20 mouse cellular contexts compared by ENCODE assay signal in genomic region chr13:109407371-109407770, GRCm38 (mm10).
DNase-seq lines count a peak whose midpoint lies in the region; ATAC-seq lines count a peak whose summit lies in the region.
"Had no signal": no experiment of that assay in that cellular context is flagged by ENCODE, and none has a peak within 500 bp of the region (broad histone marks: within the 10 kb centered on the region; RNA-seq: fewer than 3 reads in every experiment).

No protein-coding gene starts in this region.

- no peak overlapping the region for H3K4me3 ChIP-seq in hindbrain, embryonic 10.5 days
- no peak overlapping the region for H3K4me3 ChIP-seq in hindbrain, embryonic 11.5 days (ENCODE audit: low read depth, low read length)
- H3K4me3 ChIP-seq: embryonic facial prominence, embryonic 13.5 days; heart, embryonic 10.5 days; hindbrain, embryonic 15.5 days had no signal

- WGBS in hindbrain, embryonic 10.5 days, result 55% methylated on average over 3 of the region's 3 CpGs
- 59% methylated on average over 3 of the region's 3 CpGs for WGBS in hindbrain, embryonic 11.5 days

- no peak overlapping the region for H3K9ac ChIP-seq in hindbrain, embryonic 11.5 days (ENCODE audit: low read depth, low read length)
- H3K9ac ChIP-seq: embryonic facial prominence, embryonic 13.5 days; hindbrain, embryonic 15.5 days had no signal

- intact Hi-C loops in left cerebral cortex, postnatal 36 days (cut with DNase I), result no loop called here

- no peaks in the 10 kb centered on the region for H3K36me3 ChIP-seq in hindbrain, embryonic 10.5 days
- H3K36me3 ChIP-seq in hindbrain, embryonic 11.5 days (ENCODE audit: control insufficient read depth, insufficient read depth, low read length), result no peaks in the 10 kb centered on the region
- H3K36me3 ChIP-seq: embryonic facial prominence, embryonic 13.5 days; G1E; heart, embryonic 10.5 days; hindbrain, embryonic 15.5 days had no signal

- no peaks in the 10 kb centered on the region for H3K9me3 ChIP-seq in hindbrain, embryonic 10.5 days
- H3K9me3 ChIP-seq in hindbrain, embryonic 11.5 days (ENCODE audit: control insufficient read depth, low read length), result no peaks in the 10 kb centered on the region
- H3K9me3 ChIP-seq: embryonic facial prominence, embryonic 13.5 days; G1E; heart, embryonic 10.5 days; hindbrain, embryonic 15.5 days had no signal

- peak; percentile 25 to 32 for DNase-seq in cerebellum, postnatal 14 days
- no peak for DNase-seq in cerebellum, adult 11-12 months
- no peak for DNase-seq in hindbrain, embryonic 10.5 days (ENCODE audit: low spot score)
- no peak for DNase-seq in hindbrain, embryonic 11.5 days (ENCODE audit: low spot score)
- DNase-seq in R1 (ENCODE audit: low read depth, low spot score), result peak; percentile 38
- DNase-seq in left cerebral cortex, postnatal 36 days (ENCODE audit: low spot score in 2 of 2), result no peak
- DNase-seq: adrenal gland, postnatal 14 days; cerebellum, postnatal 36 days; gastrocnemius, postnatal 10 days; heart, adult 18-20 months; heart, postnatal 14 days; kidney, adult 2 months had no signal

- ATAC-seq in hindbrain, embryonic 11.5 days (ENCODE audit: low FRiP score), result no peak
- ATAC-seq: activated CD4-positive, CD25-positive, alpha-beta regulatory T cell, adult 4 months; forebrain, embryonic 14.5 days; intestine, embryonic 16.5 days had no signal

- H3K4me1 ChIP-seq in hindbrain, embryonic 10.5 days (replicated peaks), result no peaks in the 10 kb centered on the region
- H3K4me1 ChIP-seq in hindbrain, embryonic 11.5 days (replicated peaks; ENCODE audit: control insufficient read depth, insufficient read depth, low read length), result no peaks in the 10 kb centered on the region
- H3K4me1 ChIP-seq: embryonic facial prominence, embryonic 13.5 days; hindbrain, embryonic 15.5 days had no signal

- no peaks in the 10 kb centered on the region for H3K27me3 ChIP-seq in hindbrain, embryonic 10.5 days (ENCODE audit: insufficient read depth, poor library complexity, severe bottlenecking)
- no peaks in the 10 kb centered on the region for H3K27me3 ChIP-seq in hindbrain, embryonic 11.5 days (ENCODE audit: control insufficient read depth, insufficient read depth, low read length)
- H3K27me3 ChIP-seq: CH12.LX; embryonic facial prominence, embryonic 13.5 days; hindbrain, embryonic 15.5 days had no signal

- no peak overlapping the region for H3K4me2 ChIP-seq in hindbrain, embryonic 11.5 days (replicated peaks; ENCODE audit: low read depth, low read length)
- H3K4me2 ChIP-seq: embryonic facial prominence, embryonic 13.5 days; hindbrain, embryonic 15.5 days had no signal

- H3K27ac ChIP-seq in hindbrain, embryonic 10.5 days, result 0 out of 2 replicates have a peak overlapping the region, but pooled peaks have one; percentile 5
- H3K27ac ChIP-seq in hindbrain, embryonic 11.5 days (ENCODE audit: low read depth, low read length), result no peak overlapping the region
- H3K27ac ChIP-seq: embryonic facial prominence, embryonic 13.5 days; heart, embryonic 10.5 days; hindbrain, embryonic 15.5 days had no signal

Comparison
In these comparisons a context has a peak if more than half of its experiments do, and no peak if none do; other contexts are left out.
1. DNase-seq: peak in cerebellum, postnatal 14 days (2 of 2) and R1 (single experiment); none in cerebellum, adult 11-12 months (single experiment), hindbrain, embryonic 10.5 days (single experiment), hindbrain, embryonic 11.5 days (single experiment) and left cerebral cortex, postnatal 36 days (0 of 2).